Mouse (Mus musculus) cerebellum, postnatal 25 days (tissue): ENCODE measurements at regions not wholly inside any gene's neighbourhood (a gene's known extent, or its start where the extent isn't known, plus 50 kb on each side); places are given as distances from the start of the nearest gene placed in this dataset.

Experiments used
- DNase-seq, 2 experiments: peaks; one replicate each; pipeline ENCODE4 v3.0.0; 2021; ENCODE audit warnings: mixed read lengths in 2 of 2

- no peak for DNase-seq
These were observed 142.9 kb upstream of the Dpyd start for GRCm38 (mm10) chr3:118418981-118419380.

GRCm38 (mm10) chr3:118421701-118422100, 140.2 kb upstream of the Dpyd start:
- no peak for DNase-seq

- DNase-seq, result peak; percentile 42 to 71
These were observed 136.2 kb upstream of the Dpyd start for GRCm38 (mm10) chr3:118425748-118426147.

- DNase-seq, result peak; percentile 85 to 89
These were observed 133.4 kb upstream of the Dpyd start for GRCm38 (mm10) chr3:118428523-118428922.

- DNase-seq, result peak; percentile 77 to 79
These were observed 131.9 kb upstream of the Dpyd start for GRCm38 (mm10) chr3:118429825-118430630.

GRCm38 (mm10) chr3:118430631-118430906, 131.4 kb upstream of the Dpyd start:
- DNase-seq, result no peak

- peak; percentile 57 to 62 for DNase-seq
These were observed 130.8 kb upstream of the Dpyd start for GRCm38 (mm10) chr3:118431031-118431723.

- DNase-seq, result peak; percentile 48 to 52
These were observed 128.4 kb upstream of the Dpyd start for GRCm38 (mm10) chr3:118433441-118434021.

GRCm38 (mm10) chr3:118434311-118434710, 127.6 kb upstream of the Dpyd start:
- DNase-seq, result peak; percentile 42 to 45

GRCm38 (mm10) chr3:118434847-118435246, 127.1 kb upstream of the Dpyd start:
- DNase-seq, result peak; percentile 12 to 18

GRCm38 (mm10) chr3:118435248-118435647, 126.7 kb upstream of the Dpyd start:
- no peak for DNase-seq

GRCm38 (mm10) chr3:118443742-118444332, 118.1 kb upstream of the Dpyd start:
- DNase-seq, result peak; percentile 36 to 40

- DNase-seq, result no peak
These were observed 116.6 kb upstream of the Dpyd start for GRCm38 (mm10) chr3:118445360-118445759.

- DNase-seq, result no peak
These were observed 102.3 kb upstream of the Dpyd start for GRCm38 (mm10) chr3:118459636-118460035.

GRCm38 (mm10) chr3:118465611-118466010, 96.3 kb upstream of the Dpyd start:
- no peak for DNase-seq

GRCm38 (mm10) chr3:118472215-118472799, 89.6 kb upstream of the Dpyd start:
- DNase-seq, result no peak

GRCm38 (mm10) chr3:118478065-118478464, 83.9 kb upstream of the Dpyd start:
- no peak for DNase-seq

GRCm38 (mm10) chr3:118480515-118481248, 81.2 kb upstream of the Dpyd start:
- DNase-seq, result no peak

GRCm38 (mm10) chr3:118485966-118486365, 76.0 kb upstream of the Dpyd start:
- no peak for DNase-seq

GRCm38 (mm10) chr3:118487408-118487807, 74.5 kb upstream of the Dpyd start:
- no peak for DNase-seq

- DNase-seq, result no peak
These were observed 70.8 kb upstream of the Dpyd start for GRCm38 (mm10) chr3:118491101-118491500.

GRCm38 (mm10) chr3:118491871-118492270, 70.1 kb upstream of the Dpyd start:
- no peak for DNase-seq
